Mouse (Mus musculus) ES-Bruce4 (cell line): Measurements from ENCODE around the gene Ccdc116. TPM values are rescaled to one million over a fixed set of nuclear protein-coding genes. Genes with fewer than 3 reads are reported as not detected.
"Not testable (repeated sequence)": the region's sequence is repeated elsewhere in the genome, so short reads cannot be mapped to it uniquely, and the experiment has no call there.

Experiments
- H3K27ac ChIP-seq: 2 replicates; pipeline ENCODE4 v1.5.1; 2012; ENCODE audit warnings: low read length, inconsistent platforms; ENCODE audit not compliant: insufficient read depth
- H3K27me3 ChIP-seq: 2 replicates; pipeline ENCODE4 v1.6.1; 2012; ENCODE audit warnings: mild to moderate bottlenecking, low read length, inconsistent platforms; ENCODE audit not compliant: control insufficient read depth, poor library complexity, insufficient read depth, severe bottlenecking
- H3K36me3 ChIP-seq: 2 replicates; pipeline ENCODE4 v1.6.1; 2012; ENCODE audit warnings: inconsistent platforms, mild to moderate bottlenecking, low read length, moderate library complexity; ENCODE audit not compliant: control insufficient read depth, poor library complexity, insufficient read depth, severe bottlenecking
- H3K4me1 ChIP-seq: one replicate; pipeline ENCODE4 v1.8.1; 2011; ENCODE audit warnings: low read length; ENCODE audit not compliant: control insufficient read depth, insufficient read depth
- H3K4me3 ChIP-seq: 2 replicates; pipeline ENCODE4 v1.5.1; 2011; ENCODE audit warnings: low read depth, mild to moderate bottlenecking, low read length
- H3K9ac ChIP-seq: 2 replicates; pipeline ENCODE4 v1.6.1; 2012; ENCODE audit warnings: low read depth, mild to moderate bottlenecking, inconsistent platforms; ENCODE audit not compliant: poor library complexity, severe bottlenecking
- H3K9me3 ChIP-seq: replicated peaks from 2 replicates; pipeline ENCODE4 v1.6.1; 2012; ENCODE audit warnings: mild to moderate bottlenecking, low read length, inconsistent platforms; ENCODE audit not compliant: control insufficient read depth, poor library complexity, insufficient read depth, severe bottlenecking
- CTCF ChIP-seq: IDR thresholded peaks from one replicate; pipeline ENCODE4 v1.8.1; 2011; ENCODE audit warnings: low read depth, low read length
- EP300 ChIP-seq: IDR thresholded peaks from 2 replicates; pipeline ENCODE4 v1.6.1; 2011; ENCODE audit warnings: low read depth, low read length; ENCODE audit not compliant: insufficient read depth
- POLR2A ChIP-seq: IDR thresholded peaks from one replicate; pipeline ENCODE4 v1.8.1; 2011; ENCODE audit warnings: low read length; ENCODE audit not compliant: insufficient read depth
- polyA plus RNA-seq: library from polyadenylated mRNA; stranded (reverse); fragments of >200 nt; gene quantifications from 2 replicates; pipeline ENCODE4 v1.2.4, GENCODE M21; 2011; ENCODE audit warnings: low read depth; ENCODE audit not compliant: missing spikeins, insufficient read depth, insufficient read length

Gene Ccdc116
- polyA plus RNA-seq, 1 experiment, result 1.7 TPM

GRCm38 (mm10) chr16:17179706-17180105 is 32.7 kb upstream of the Ccdc116 start:
- no peak for TF ChIP-seq EP300
- no peak for TF ChIP-seq POLR2A
- no peak for TF ChIP-seq CTCF
- Histone ChIP-seq H3K36me3 (peaks cover 29% of the 10 kb centered on the region), H3K27ac (no peak overlapping the region), H3K9ac (no peak overlapping the region), H3K4me3 (no peak overlapping the region), H3K9me3 (no peaks in the 10 kb centered on the region), H3K4me1 (no peaks in the 10 kb centered on the region), H3K27me3 (no peaks in the 10 kb centered on the region)

- Histone ChIP-seq H3K4me1 (no peaks in the 10 kb centered on the region), H3K27ac (no peak overlapping the region), H3K9ac (no peak overlapping the region), H3K4me3 (no peak overlapping the region), H3K36me3 (peaks cover 40% of the 10 kb centered on the region), H3K27me3 (no peaks in the 10 kb centered on the region), H3K9me3 (no peaks in the 10 kb centered on the region)
- TF ChIP-seq EP300 (no peak), POLR2A (no peak), CTCF (no peak)
Measured at GRCm38 (mm10) chr16:17177623-17178170, 30.7 kb upstream of the Ccdc116 start.

GRCm38 (mm10) chr16:17175765-17176164 is 28.7 kb upstream of the Ccdc116 start:
- Histone ChIP-seq H3K4me3 (no peak overlapping the region), H3K9me3 (no peaks in the 10 kb centered on the region), H3K9ac (no peak overlapping the region), H3K4me1 (no peaks in the 10 kb centered on the region), H3K27me3 (no peaks in the 10 kb centered on the region), H3K36me3 (peaks cover 48% of the 10 kb centered on the region), H3K27ac (no peak overlapping the region)
- no peak for TF ChIP-seq POLR2A

GRCm38 (mm10) chr16:17168049-17168448 is 21.0 kb upstream of the Ccdc116 start:
- Histone ChIP-seq H3K9me3 (no peaks in the 10 kb centered on the region), H3K27me3 (no peaks in the 10 kb centered on the region), H3K4me3 (no peak overlapping the region), H3K27ac (no peak overlapping the region), H3K9ac (no peak overlapping the region), H3K4me1 (no peaks in the 10 kb centered on the region), H3K36me3 (peaks cover 45% of the 10 kb centered on the region)
- no peak for TF ChIP-seq EP300
- no peak for TF ChIP-seq CTCF
- no peak for TF ChIP-seq POLR2A

GRCm38 (mm10) chr16:17167179-17167578 is 20.1 kb upstream of the Ccdc116 start:
- peaks cover 40% of the 10 kb centered on the region for H3K36me3 ChIP-seq
- H3K4me1 ChIP-seq, result no peaks in the 10 kb centered on the region
- no peak overlapping the region for H3K27ac ChIP-seq
- no peak overlapping the region for H3K4me3 ChIP-seq
- no peak overlapping the region for H3K9ac ChIP-seq
- no peaks in the 10 kb centered on the region for H3K27me3 ChIP-seq
- H3K9me3 ChIP-seq, result no peaks in the 10 kb centered on the region
- no peak for TF ChIP-seq CTCF
- TF ChIP-seq POLR2A, result no peak
- TF ChIP-seq EP300, result no peak

- H3K4me3 ChIP-seq, H3K9ac ChIP-seq, H3K4me1 ChIP-seq, H3K27me3 ChIP-seq, H3K27ac ChIP-seq, H3K9me3 ChIP-seq: not testable (repeated sequence)
- H3K36me3 ChIP-seq, result peaks cover 38% of the 10 kb centered on the region
Measured at GRCm38 (mm10) chr16:17165478-17165877, 18.4 kb upstream of the Ccdc116 start.

GRCm38 (mm10) chr16:17154346-17154745 is 7.3 kb upstream of the Ccdc116 start:
- Histone ChIP-seq H3K27ac (no peak overlapping the region), H3K9me3 (no peaks in the 10 kb centered on the region), H3K27me3 (no peaks in the 10 kb centered on the region), H3K4me3 (no peak overlapping the region), H3K36me3 (peaks cover 42% of the 10 kb centered on the region), H3K9ac (no peak overlapping the region), H3K4me1 (no peaks in the 10 kb centered on the region)
- TF ChIP-seq POLR2A (no peak), CTCF (no peak), EP300 (no peak)
